Mouse (Mus musculus) G1E (cell line): Measurements from ENCODE around the gene Igsf11. TPM values are rescaled to one million over a fixed set of nuclear protein-coding genes. Genes with fewer than 3 reads are reported as not detected.

ENCODE experiments used
- ATAC-seq: 2 replicates; pipeline ENCODE4 v1.8.0; 2016; ENCODE audit warnings: mild to moderate bottlenecking; ENCODE audit not compliant: insufficient number of reproducible peaks, poor library complexity, low FRiP score, severe bottlenecking; ENCODE audit errors: extremely low read depth
- DNase-seq: peaks from one replicate; pipeline ENCODE4 v3.0.0; 2012; ENCODE audit warnings: low spot score
- H3K27me3 ChIP-seq: 2 replicates; pipeline ENCODE4 v1.6.1; 2012; ENCODE audit warnings: mild to moderate bottlenecking, low read length, inconsistent platforms; ENCODE audit not compliant: insufficient read depth
- H3K36me3 ChIP-seq: replicated peaks from 2 replicates; pipeline ENCODE3; 2012; ENCODE audit warnings: mild to moderate bottlenecking, inconsistent platforms
- H3K4me1 ChIP-seq: 2 replicates; pipeline ENCODE4 v1.6.1; 2012; ENCODE audit warnings: low read depth, low read length, inconsistent platforms, mixed read lengths; ENCODE audit not compliant: insufficient read depth
- H3K4me3 ChIP-seq: 2 replicates; pipeline ENCODE4 v1.5.1; 2012; ENCODE audit warnings: low read depth, mild to moderate bottlenecking, inconsistent platforms, low read length, moderate library complexity, mixed read lengths
- H3K9me3 ChIP-seq: replicated peaks from 2 replicates; pipeline ENCODE4 v1.6.1; 2012; ENCODE audit warnings: inconsistent platforms
- CTCF ChIP-seq: IDR thresholded peaks from 2 replicates; pipeline ENCODE4 v1.5.1; 2012; ENCODE audit warnings: low read depth, low read length, inconsistent platforms, mixed read lengths
- GATA1 ChIP-seq: IDR thresholded peaks from 2 replicates; pipeline ENCODE4 v1.6.1; 2012; ENCODE audit warnings: borderline replicate concordance, low read length, inconsistent platforms, mixed read lengths
- GATA2 ChIP-seq: IDR thresholded peaks from 2 replicates; pipeline ENCODE4 v1.6.1; 2012; ENCODE audit warnings: low read depth, low read length, inconsistent platforms, borderline replicate concordance
- POLR2AphosphoS5 ChIP-seq: IDR thresholded peaks from 2 replicates; pipeline ENCODE4 v1.6.1; 2012; ENCODE audit warnings: low read depth, low read length, inconsistent platforms; ENCODE audit not compliant: insufficient replicate concordance
- TAL1 ChIP-seq: conservative IDR thresholded peaks from 2 replicates; pipeline ENCODE4 v1.6.1; 2012; ENCODE audit warnings: low read depth, low read length, inconsistent platforms, mixed read lengths
- polyA plus RNA-seq: library from polyadenylated mRNA; stranded (reverse); fragments of >175 nt; gene quantifications from 2 replicates; pipeline ENCODE4 v1.2.3, GENCODE M21; 2012
- total RNA-seq, 2 experiments: library from RNA; stranded (forward) in 1 of 2; stranded (reverse) in 1 of 2; fragments of 200-1000 nt in 1 of 2; fragments of >200 nt in 1 of 2; fragmentation: Nextera tagmentation in 1 of 2; gene quantifications; 2 replicates each; pipeline ENCODE4 v1.2.3; 2014 to 2017

Igsf11 gene
- total and polyA plus RNA-seq, 3 experiments, result 0.05 TPM; not detected in 2

GRCm38 (mm10) chr16:38985411-38985810 lies 92.9 kb downstream of the Igsf11 start:
- Histone ChIP-seq H3K36me3 (no peaks in the 10 kb centered on the region), H3K9me3 (peaks cover 6% of the 10 kb centered on the region), H3K27me3 (no peaks in the 10 kb centered on the region), H3K4me1 (no peaks in the 10 kb centered on the region), H3K4me3 (no peak overlapping the region)
- DNase-seq (no peak), ATAC-seq (no peak)
- TF ChIP-seq CTCF, result no peak
- TF ChIP-seq GATA2, result no peak
- no peak for TF ChIP-seq GATA1
- TF ChIP-seq POLR2AphosphoS5, result no peak
- no peak for TF ChIP-seq TAL1

- ATAC-seq, result no peak
- DNase-seq, result no peak
- TF ChIP-seq GATA2, result no peak
- TF ChIP-seq CTCF, result no peak
- no peak for TF ChIP-seq TAL1
- no peak for TF ChIP-seq POLR2AphosphoS5
Observed at GRCm38 (mm10) chr16:38986410-38986809, 93.9 kb downstream of the Igsf11 start.

GRCm38 (mm10) chr16:38993711-38994110 lies 101.2 kb downstream of the Igsf11 start:
- no peak for DNase-seq
- no peaks in the 10 kb centered on the region for H3K4me1 ChIP-seq
- H3K4me3 ChIP-seq, result no peak overlapping the region
- no peaks in the 10 kb centered on the region; the same call in 1 of the 2 replicates for H3K9me3 ChIP-seq
- ATAC-seq, result no peak
- TF ChIP-seq CTCF (no peak), POLR2AphosphoS5 (no peak), GATA2 (no peak), GATA1 (no peak)
- H3K36me3 ChIP-seq, result no peaks in the 10 kb centered on the region
- no peaks in the 10 kb centered on the region for H3K27me3 ChIP-seq

More at GRCm38 (mm10) chr16:38986410-38986809, 93.9 kb downstream of the Igsf11 start:
- no peaks in the 10 kb centered on the region for H3K27me3 ChIP-seq
- H3K36me3 ChIP-seq, result no peaks in the 10 kb centered on the region
- peaks cover 2% of the 10 kb centered on the region for H3K9me3 ChIP-seq
- no peak overlapping the region for H3K4me3 ChIP-seq
- H3K4me1 ChIP-seq, result no peaks in the 10 kb centered on the region

- H3K4me1 ChIP-seq, result no peaks in the 10 kb centered on the region
- 0 out of 2 replicates have a peak, but pooled peaks cover 2% of the 10 kb centered on the region for H3K9me3 ChIP-seq
- DNase-seq (no peak), ATAC-seq (no peak)
- no peak overlapping the region for H3K4me3 ChIP-seq
- no peaks in the 10 kb centered on the region for H3K27me3 ChIP-seq
- no peaks in the 10 kb centered on the region for H3K36me3 ChIP-seq
- TF ChIP-seq CTCF, result no peak
- TF ChIP-seq TAL1, result no peak
- TF ChIP-seq GATA1, result no peak
- no peak for TF ChIP-seq POLR2AphosphoS5
- TF ChIP-seq GATA2, result no peak
Observed at GRCm38 (mm10) chr16:38998496-38999258, 106.2 kb downstream of the Igsf11 start.

GRCm38 (mm10) chr16:38999298-38999697 lies 106.8 kb downstream of the Igsf11 start:
- H3K4me1 ChIP-seq, result no peaks in the 10 kb centered on the region
- no peaks in the 10 kb centered on the region for H3K36me3 ChIP-seq
- no peaks in the 10 kb centered on the region for H3K27me3 ChIP-seq
- ATAC-seq, result no peak
- no peak overlapping the region for H3K4me3 ChIP-seq
- no peak for DNase-seq
- TF ChIP-seq CTCF, result no peak
- no peak for TF ChIP-seq POLR2AphosphoS5
- no peak for TF ChIP-seq GATA1
- TF ChIP-seq GATA2, result no peak
- no peak for TF ChIP-seq TAL1
- 0 out of 2 replicates have a peak, but pooled peaks cover 2% of the 10 kb centered on the region for H3K9me3 ChIP-seq

- Histone ChIP-seq H3K9me3 (peaks cover 12% of the 10 kb centered on the region), H3K36me3 (no peaks in the 10 kb centered on the region), H3K4me3 (no peak overlapping the region), H3K4me1 (no peaks in the 10 kb centered on the region), H3K27me3 (no peaks in the 10 kb centered on the region)
- DNase-seq (no peak), ATAC-seq (no peak)
- TF ChIP-seq GATA1 (no peak), TAL1 (no peak)
Observed at GRCm38 (mm10) chr16:39006978-39007377, 114.5 kb downstream of the Igsf11 start.

- ATAC-seq, result no peak
- Histone ChIP-seq H3K36me3 (no peaks in the 10 kb centered on the region), H3K27me3 (no peaks in the 10 kb centered on the region), H3K9me3 (peaks cover 5% of the 10 kb centered on the region; the same call in 1 of the 2 replicates), H3K4me3 (no peak overlapping the region), H3K4me1 (no peaks in the 10 kb centered on the region)
- TF ChIP-seq CTCF (no peak), TAL1 (no peak), GATA1 (no peak)
- no peak for DNase-seq
Observed at GRCm38 (mm10) chr16:39019449-39019848, 127.0 kb downstream of the Igsf11 start.
